Mouse (Mus musculus): ENCODE results near the gene Amph.
A peak's percentile ranks its signal among the peaks of the same experiment; 100 is the strongest.
"Not testable (repeated sequence)": the region's sequence is repeated elsewhere in the genome, so short reads cannot be mapped to it uniquely, and the experiment has no call there.

Amph gene

GRCm38 (mm10) chr13:19025906-19026305, 77.9 kb downstream of the Amph start:
- peak; percentile 67 to 73 for DNase-seq

- DNase-seq = peak; percentile 53 to 71
These were observed 78.9 kb downstream of the Amph start for GRCm38 (mm10) chr13:19026923-19027322.

GRCm38 (mm10) chr13:19027766-19028350, 79.9 kb downstream of the Amph start:
- peak; percentile 63 to 64 for DNase-seq

- no peak for DNase-seq
These were observed 84.1 kb downstream of the Amph start for GRCm38 (mm10) chr13:19031916-19032688.

GRCm38 (mm10) chr13:19052090-19052489, 104.1 kb downstream of the Amph start:
- no peak for DNase-seq

GRCm38 (mm10) chr13:19054504-19054903, 106.5 kb downstream of the Amph start:
- no peak for DNase-seq

GRCm38 (mm10) chr13:19072261-19072660, 124.3 kb downstream of the Amph start:
- no peak for DNase-seq

GRCm38 (mm10) chr13:19077427-19077826, 129.4 kb downstream of the Amph start:
- no peak for DNase-seq

- DNase-seq = no peak
These were observed 133.9 kb downstream of the Amph start for GRCm38 (mm10) chr13:19081932-19082331.

GRCm38 (mm10) chr13:19094571-19094970, 146.6 kb downstream of the Amph start:
- peak; percentile 59 to 70 for DNase-seq

- peak; percentile 70 to 74 for DNase-seq
These were observed 149.1 kb downstream of the Amph start for GRCm38 (mm10) chr13:19097117-19097516.

GRCm38 (mm10) chr13:19101889-19102402, 153.9 kb downstream of the Amph start:
- peak; percentile 12 to 35 for DNase-seq

- DNase-seq = peak in 1 of 2 experiments; percentile 31
These were observed 158.4 kb downstream of the Amph start for GRCm38 (mm10) chr13:19106418-19106817.

- DNase-seq = no peak
These were observed 161.3 kb downstream of the Amph start for GRCm38 (mm10) chr13:19109331-19109730.

- no peak for DNase-seq
These were observed 165.3 kb downstream of the Amph start for GRCm38 (mm10) chr13:19113034-19113922.

- DNase-seq = not testable (repeated sequence)
These were observed 166.8 kb downstream of the Amph start for GRCm38 (mm10) chr13:19114761-19115160.

GRCm38 (mm10) chr13:19126912-19127552, 179.0 kb downstream of the Amph start:
- DNase-seq = no peak

GRCm38 (mm10) chr13:19133833-19134232, 185.8 kb downstream of the Amph start:
- DNase-seq = peak; percentile 50 to 63

- DNase-seq = no peak
These were observed 189.2 kb downstream of the Amph start for GRCm38 (mm10) chr13:19137212-19137611.

- DNase-seq = no peak
These were observed 189.9 kb downstream of the Amph start for GRCm38 (mm10) chr13:19137932-19138331.

GRCm38 (mm10) chr13:19138550-19138949, 190.5 kb downstream of the Amph start:
- no peak for DNase-seq

- no peak for DNase-seq
These were observed 191.1 kb downstream of the Amph start for GRCm38 (mm10) chr13:19139104-19139503.

GRCm38 (mm10) chr13:19139771-19140170, 191.8 kb downstream of the Amph start:
- no peak for DNase-seq

All from cerebellum, postnatal 36 days (tissue).